Mouse (Mus musculus) lung, adult 2 months (tissue): ENCODE data around the gene Pde8a.

Experiments used
- CTCF ChIP-seq: fragments of 200-500 bp; IDR thresholded peaks from 2 replicates; pipeline ENCODE4 v1.5.1; 2011; ENCODE audit warnings: mild to moderate bottlenecking, low read length, control low read depth; ENCODE audit not compliant: insufficient read depth
- POLR2A ChIP-seq: fragments of 200-500 bp; IDR thresholded peaks from 2 replicates; pipeline ENCODE4 v1.6.1; 2011; ENCODE audit warnings: low read depth, mild to moderate bottlenecking, control low read depth, low read length, borderline replicate concordance; ENCODE audit errors: extremely low read depth

DNA sequence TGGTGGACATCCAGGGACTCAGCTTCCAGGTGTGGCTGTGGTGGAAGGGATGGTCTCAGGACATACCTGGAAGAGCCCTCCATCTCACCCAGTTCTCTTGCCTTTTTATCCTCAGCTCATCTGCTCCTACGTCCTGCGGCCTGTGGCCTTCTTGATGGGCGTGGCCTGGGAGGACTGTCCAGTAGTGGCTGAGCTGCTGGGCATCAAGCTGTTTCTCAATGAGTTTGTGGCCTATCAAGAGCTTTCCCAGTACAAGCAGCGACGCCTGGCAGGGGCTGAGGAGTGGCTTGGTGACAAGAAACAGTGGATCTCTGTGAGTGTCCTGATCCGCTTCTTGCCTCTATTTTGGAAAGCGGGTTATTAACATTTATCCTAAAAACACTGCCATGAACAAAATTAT, 49.0 kb upstream of the Pde8a start:
- TF ChIP-seq CTCF (no peak), POLR2A (no peak)
